Mouse (Mus musculus): ENCODE measurements around the gene Vmn2r58. TPM values are rescaled to one million over a fixed set of nuclear protein-coding genes. Genes with fewer than 3 reads are reported as not detected.
"Not testable (repeated sequence)": the region's sequence is repeated elsewhere in the genome, so short reads cannot be mapped to it uniquely, and the experiment has no call there.

The Vmn2r58 gene
- not detected in 2 replicates for polyA plus RNA-seq (2015; fragmentation: Nextera tagmentation; extraction: Ambion mirVana)

DNA sequence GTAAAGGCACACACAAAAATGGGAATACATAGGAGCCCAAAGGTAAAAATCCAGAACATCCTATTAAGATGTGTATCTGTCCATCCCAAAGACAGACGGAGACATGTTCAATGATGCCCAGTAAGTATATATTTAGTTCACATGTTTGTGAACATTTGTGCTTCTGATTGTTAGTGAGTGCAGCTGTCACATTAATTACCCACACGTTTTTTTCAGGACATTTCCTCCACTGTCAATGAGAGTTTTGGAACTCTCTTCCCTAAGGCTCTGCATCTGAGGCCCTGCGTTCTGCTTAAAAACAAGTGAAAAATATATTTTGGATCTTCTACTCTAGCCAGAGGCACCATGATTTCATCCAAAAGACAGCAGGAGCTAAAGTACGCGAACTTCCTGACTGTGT lies at the start of gene Vmn2r58:
Vmn2r58 (minus strand) TSS at position 101 of the 400 bp plus-strand sequence.
- peaks cover 13% of the 10 kb centered on the region; the same call in 1 of the 2 replicates for H3K9me3 ChIP-seq
- not testable (repeated sequence) for H3K4me3 ChIP-seq; H3K4me1 ChIP-seq (replicated peaks); H3K27ac ChIP-seq (replicated peaks); H3K36me3 ChIP-seq; ATAC-seq (ENCODE audit: low FRiP score, low read depth); H3K9ac ChIP-seq; H3K4me2 ChIP-seq; H3K27me3 ChIP-seq
- 78% methylated on average over 5 of the region's 5 CpGs for WGBS

Other genes with a start within 250 kb of the Vmn2r58 start
- gene Zfp788, start 239.5 kb downstream of the Vmn2r58 start, polyA plus RNA-seq (2015; fragmentation: Nextera tagmentation; extraction: Ambion mirVana) = 20.8 and 22.0 TPM in 2 replicates
- gene Vmn2r59, start 186.3 kb upstream of the Vmn2r58 start, polyA plus RNA-seq (2015; fragmentation: Nextera tagmentation; extraction: Ambion mirVana) = not detected in 2 replicates
- gene Vmn2r60, start 235.1 kb upstream of the Vmn2r58 start, polyA plus RNA-seq (2015; fragmentation: Nextera tagmentation; extraction: Ambion mirVana) = not detected in 2 replicates